Mouse (Mus musculus) heart, embryonic 10.5 days (tissue): ENCODE measurements around the gene Phip. TPM values are rescaled to one million over a fixed set of nuclear protein-coding genes. Genes with fewer than 3 reads are reported as not detected.

Experiments
- DNase-seq: peaks from one replicate; pipeline ENCODE4 v3.0.0-alpha.2; 2017; ENCODE audit warnings: low spot score
- H3K27ac ChIP-seq: fragments of 300-500 bp; sonication (generic); 2 replicates; pipeline ENCODE4 v1.5.1; 2016; ENCODE audit warnings: mild to moderate bottlenecking
- H3K27me3 ChIP-seq: fragments of 300-500 bp; sonication (generic); 2 replicates; pipeline ENCODE4 v1.6.1; 2016; ENCODE audit warnings: mild to moderate bottlenecking; ENCODE audit not compliant: poor library complexity, insufficient read depth, severe bottlenecking
- H3K36me3 ChIP-seq: fragments of 300-500 bp; sonication (generic); 2 replicates; pipeline ENCODE4 v1.6.1; 2016; ENCODE audit warnings: mild to moderate bottlenecking, moderate library complexity
- H3K4me1 ChIP-seq: fragments of 300-500 bp; sonication (generic); 2 replicates; pipeline ENCODE4 v1.6.1; 2016; ENCODE audit warnings: mild to moderate bottlenecking
- H3K4me3 ChIP-seq: fragments of 300-500 bp; sonication (generic); 2 replicates; pipeline ENCODE4 v1.5.1; 2016; ENCODE audit warnings: mild to moderate bottlenecking, moderate library complexity
- H3K9me3 ChIP-seq: fragments of 300-500 bp; sonication (generic); 2 replicates; pipeline ENCODE4 v1.6.1; 2016; ENCODE audit warnings: mild to moderate bottlenecking, moderate library complexity
- WGBS: fragments of 180-500 bp; shearing (Covaris S2); methylation state at CpG from one replicate; pipeline ENCODE4 v1.1.7; 2016; 5-methylcytosine and 5-hydroxymethylcytosine counted together
- polyA plus RNA-seq: library from polyadenylated mRNA; unstranded; fragments of >200 nt; fragmentation: Nextera tagmentation; extraction: Ambion mirVana; gene quantifications from 2 replicates; pipeline ENCODE4 v1.2.1, GENCODE M21; 2016

The Phip gene
- polyA plus RNA-seq, 1 experiment from 2014 or later = 70.3 TPM

DNA sequence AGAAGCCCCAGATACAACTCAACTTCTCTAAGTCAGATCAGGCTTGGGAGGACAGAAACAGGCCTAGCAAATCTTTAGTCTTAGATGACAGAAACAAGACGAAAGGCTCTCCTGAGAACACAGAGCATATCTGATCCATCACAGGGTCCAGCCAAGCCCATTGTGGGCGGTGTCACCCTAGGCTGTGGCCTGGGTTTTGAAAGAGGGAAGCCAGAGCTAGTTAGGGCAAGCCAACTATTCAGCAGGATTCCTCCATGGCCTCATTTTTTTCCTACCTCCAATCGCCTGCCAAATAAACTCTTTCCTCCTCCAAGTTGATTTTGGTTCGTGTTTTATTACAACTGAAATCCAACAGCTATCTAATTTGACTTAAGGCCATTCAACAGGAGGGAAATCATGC, 114.0 kb downstream of the Phip start:
- no peak for DNase-seq
- WGBS = 84% methylated on average over 4 of the region's 4 CpGs

DNA sequence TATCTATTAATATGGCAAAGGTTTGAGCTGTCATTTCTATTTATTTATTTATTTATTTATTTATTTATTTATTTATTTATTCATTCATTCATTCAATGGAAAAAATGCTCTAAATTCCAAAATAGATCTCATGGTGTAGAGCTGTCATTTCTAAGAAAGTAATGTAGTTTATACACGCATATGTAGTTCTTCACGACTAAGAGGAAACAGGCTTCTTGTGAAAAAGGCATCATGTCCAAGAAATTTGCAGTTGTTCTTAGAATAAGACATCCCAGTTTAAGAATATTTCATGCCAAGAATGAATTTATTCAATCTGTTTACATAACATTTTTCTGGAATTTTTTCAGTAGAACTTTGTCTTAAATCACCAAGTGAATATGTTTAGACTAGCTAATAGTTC, 114.5 kb downstream of the Phip start:
- Histone ChIP-seq H3K27me3 (no peaks in the 10 kb centered on the region), H3K4me1 (no peaks in the 10 kb centered on the region), H3K36me3 (no peaks in the 10 kb centered on the region), H3K27ac (no peak overlapping the region), H3K9me3 (no peaks in the 10 kb centered on the region), H3K4me3 (no peak overlapping the region)
- WGBS = 89% methylated on average over 2 of the region's 2 CpGs
- no peak for DNase-seq

More for the DNA sequence above, 114.0 kb downstream of the Phip start:
- no peaks in the 10 kb centered on the region for H3K36me3 ChIP-seq
- H3K27me3 ChIP-seq = no peaks in the 10 kb centered on the region
- H3K9me3 ChIP-seq = no peaks in the 10 kb centered on the region
- no peak overlapping the region for H3K4me3 ChIP-seq
- no peak overlapping the region for H3K27ac ChIP-seq
- H3K4me1 ChIP-seq = no peaks in the 10 kb centered on the region

GRCm38 (mm10) chr9:82856241-82856640, 119.1 kb downstream of the Phip start:
- no peak for DNase-seq
- no peak overlapping the region for H3K27ac ChIP-seq
- H3K27me3 ChIP-seq = no peaks in the 10 kb centered on the region
- H3K4me3 ChIP-seq = no peak overlapping the region
- no peaks in the 10 kb centered on the region for H3K36me3 ChIP-seq
- WGBS = 85% methylated on average over 4 of the region's 4 CpGs
- H3K4me1 ChIP-seq = peaks cover 8% of the 10 kb centered on the region
- H3K9me3 ChIP-seq = no peaks in the 10 kb centered on the region

DNA sequence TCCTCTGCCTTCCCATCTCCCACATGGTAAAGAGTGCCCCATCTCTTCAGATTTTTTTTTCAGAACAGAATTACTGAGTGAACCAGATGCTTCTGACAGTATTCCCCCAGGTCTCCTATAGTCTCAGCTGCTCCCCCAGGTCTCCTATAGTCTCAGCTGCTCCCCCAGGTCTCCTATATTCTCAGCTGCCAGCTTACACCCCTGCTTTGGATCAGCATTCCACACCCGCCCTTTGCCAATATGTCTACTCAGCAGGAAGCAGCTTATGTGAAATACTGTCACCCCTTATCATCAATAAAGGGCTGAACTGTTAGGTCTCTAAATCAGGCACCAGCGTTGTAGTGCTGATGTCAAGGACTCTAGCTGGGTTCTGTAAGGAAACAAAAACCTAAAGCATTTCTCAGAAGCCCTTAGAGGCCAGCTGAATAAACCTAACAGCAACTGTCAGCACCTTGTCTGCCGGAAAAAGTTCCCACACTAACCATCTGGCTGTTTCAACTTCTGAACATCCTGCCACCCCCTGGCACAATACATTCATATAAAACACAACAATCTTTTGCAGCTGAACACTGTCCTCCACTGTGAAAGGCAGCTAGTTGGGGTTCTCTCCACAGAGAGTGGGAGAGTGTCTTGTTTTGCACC, 120.2 kb downstream of the Phip start:
- Histone ChIP-seq H3K27ac (no peak overlapping the region), H3K36me3 (no peaks in the 10 kb centered on the region), H3K4me3 (no peak overlapping the region), H3K9me3 (no peaks in the 10 kb centered on the region), H3K27me3 (no peaks in the 10 kb centered on the region), H3K4me1 (peaks cover 8% of the 10 kb centered on the region)
- no peak for DNase-seq
- 17% methylated on average over 3 of the region's 3 CpGs for WGBS

DNA sequence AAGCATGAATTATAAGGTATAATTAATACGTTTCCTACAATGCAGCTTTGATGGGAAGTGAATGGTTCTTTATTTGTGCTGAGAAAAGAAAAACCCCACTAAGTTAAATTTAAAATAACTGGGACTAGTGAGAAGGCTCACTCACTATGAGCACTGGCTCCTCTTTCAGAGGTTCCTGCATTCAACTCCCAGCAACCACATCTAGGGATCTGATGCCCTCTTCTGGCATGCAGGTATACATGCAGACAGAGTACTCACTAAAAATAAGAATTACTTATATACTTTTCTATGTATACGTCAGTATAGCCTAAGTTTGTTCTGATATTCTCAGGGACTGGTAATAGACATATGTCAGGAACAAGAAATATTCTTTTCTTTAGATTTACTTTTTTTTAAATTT, 121.3 kb downstream of the Phip start:
- Histone ChIP-seq H3K36me3 (no peaks in the 10 kb centered on the region), H3K4me3 (no peak overlapping the region), H3K9me3 (no peaks in the 10 kb centered on the region), H3K4me1 (peaks cover 8% of the 10 kb centered on the region), H3K27ac (no peak overlapping the region), H3K27me3 (no peaks in the 10 kb centered on the region)
- 53% methylated on average over 2 of the region's 2 CpGs for WGBS
- DNase-seq = no peak

GRCm38 (mm10) chr9:82842671-82843070, 132.6 kb downstream of the Phip start:
- Histone ChIP-seq H3K9me3 (no peaks in the 10 kb centered on the region), H3K36me3 (peaks cover 13% of the 10 kb centered on the region; the same call in 1 of the 2 replicates), H3K4me1 (no peaks in the 10 kb centered on the region), H3K27me3 (no peaks in the 10 kb centered on the region), H3K27ac (no peak overlapping the region), H3K4me3 (no peak overlapping the region)
- no peak for DNase-seq
- 91% methylated on average over 4 of the region's 4 CpGs for WGBS

DNA sequence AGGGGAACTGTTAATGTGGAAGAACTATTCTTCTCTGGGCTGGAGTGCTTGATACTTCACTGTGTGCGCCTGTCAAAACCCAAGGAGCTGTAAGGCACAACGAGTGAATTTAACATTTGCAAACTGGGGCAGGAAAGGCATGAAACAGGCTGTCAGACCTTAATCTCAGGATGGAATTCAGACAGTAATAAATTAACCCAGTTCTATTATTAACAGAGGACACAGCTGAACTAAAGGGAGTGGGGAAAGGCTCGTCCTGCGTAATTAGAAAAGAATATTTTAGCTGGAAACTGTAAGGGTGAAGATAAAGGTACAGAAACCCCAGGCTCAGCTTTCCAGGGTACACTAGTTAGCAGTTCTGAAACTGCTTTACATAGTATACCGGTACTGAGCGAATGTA, 139.4 kb downstream of the Phip start:
- Histone ChIP-seq H3K27me3 (no peaks in the 10 kb centered on the region), H3K9me3 (no peaks in the 10 kb centered on the region)

GRCm38 (mm10) chr9:82831891-82832290, 143.4 kb downstream of the Phip start:
- H3K4me3 ChIP-seq = no peak overlapping the region
- DNase-seq = no peak
- H3K4me1 ChIP-seq = peaks cover 4% of the 10 kb centered on the region; the same call in 1 of the 2 replicates
- no peaks in the 10 kb centered on the region for H3K27me3 ChIP-seq
- H3K9me3 ChIP-seq = no peaks in the 10 kb centered on the region
- H3K27ac ChIP-seq = no peak overlapping the region
- no peaks in the 10 kb centered on the region for H3K36me3 ChIP-seq
- WGBS = 60% methylated on average over 4 of the region's 4 CpGs

More for the DNA sequence above, 139.4 kb downstream of the Phip start:
- peaks cover 6% of the 10 kb centered on the region; the same call in 1 of the 2 replicates for H3K36me3 ChIP-seq
- no peak overlapping the region for H3K4me3 ChIP-seq
- no peak overlapping the region for H3K27ac ChIP-seq
- H3K4me1 ChIP-seq = no peaks in the 10 kb centered on the region
- no peak for DNase-seq
- WGBS = 76% methylated on average over 6 of the region's 6 CpGs

DNA sequence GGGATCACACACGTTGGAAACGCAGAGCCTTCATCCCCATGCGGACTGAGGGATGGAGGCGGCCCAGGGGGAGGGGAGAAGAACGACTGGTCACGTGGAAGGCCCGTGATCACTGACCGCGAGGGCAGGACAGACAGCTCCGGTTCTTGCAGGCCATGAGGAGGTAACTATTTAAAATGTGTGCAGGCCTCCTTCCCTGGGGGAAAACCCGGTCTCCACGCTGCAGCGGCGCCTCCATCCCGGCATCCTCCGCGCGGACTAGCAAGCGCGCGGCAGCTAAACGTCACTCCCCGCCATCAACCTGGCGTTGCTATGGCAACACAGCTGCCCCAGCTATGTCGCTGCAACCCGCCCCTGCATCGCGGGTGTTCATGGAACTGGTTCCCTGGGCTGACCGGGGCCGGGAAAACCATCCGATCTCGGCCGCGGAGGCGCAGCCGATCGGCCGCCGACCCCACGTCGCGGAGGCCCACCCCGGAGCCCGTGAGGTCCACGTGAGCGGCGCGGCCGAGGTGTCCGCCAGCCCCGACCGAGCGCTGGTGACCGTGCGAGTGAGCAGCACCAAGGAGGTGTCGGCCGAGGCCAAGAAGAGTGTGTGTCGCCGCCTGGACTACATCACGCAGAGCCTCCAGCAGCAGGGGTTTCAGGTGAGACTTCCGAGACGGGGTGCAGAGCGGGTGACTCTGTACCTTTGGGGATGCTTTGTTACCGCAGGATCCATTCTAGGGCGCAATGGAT, 145.5 kb downstream of the Phip start:
- H3K36me3 ChIP-seq = no peaks in the 10 kb centered on the region
- H3K9me3 ChIP-seq = no peaks in the 10 kb centered on the region
- no peaks in the 10 kb centered on the region for H3K27me3 ChIP-seq
- peak; percentile 96 for DNase-seq
- WGBS = under 1% methylated on average over 65 of the region's 65 CpGs
- H3K27ac ChIP-seq = peak overlapping the region; percentile 93
- H3K4me1 ChIP-seq = peaks cover 4% of the 10 kb centered on the region; the same call in 1 of the 2 replicates
- peak overlapping the region; percentile 82 for H3K4me3 ChIP-seq

GRCm38 (mm10) chr9:82829007-82829689, 146.2 kb downstream of the Phip start, which contains the start of gene Irak1bp1:
TSS of gene Irak1bp1 (plus strand) at chr9:82829540.
- no peaks in the 10 kb centered on the region for H3K27me3 ChIP-seq
- no peak for DNase-seq
- peak within 1 kb of the TSS; percentile 93 for H3K27ac ChIP-seq
- WGBS = 19% methylated on average over 20 of the region's 20 CpGs
- no peaks in the 10 kb centered on the region for H3K36me3 ChIP-seq
- H3K9me3 ChIP-seq = no peaks in the 10 kb centered on the region
- H3K4me1 ChIP-seq = peaks cover 4% of the 10 kb centered on the region; the same call in 1 of the 2 replicates
- peak within 1 kb of the TSS; percentile 82 for H3K4me3 ChIP-seq

DNA sequence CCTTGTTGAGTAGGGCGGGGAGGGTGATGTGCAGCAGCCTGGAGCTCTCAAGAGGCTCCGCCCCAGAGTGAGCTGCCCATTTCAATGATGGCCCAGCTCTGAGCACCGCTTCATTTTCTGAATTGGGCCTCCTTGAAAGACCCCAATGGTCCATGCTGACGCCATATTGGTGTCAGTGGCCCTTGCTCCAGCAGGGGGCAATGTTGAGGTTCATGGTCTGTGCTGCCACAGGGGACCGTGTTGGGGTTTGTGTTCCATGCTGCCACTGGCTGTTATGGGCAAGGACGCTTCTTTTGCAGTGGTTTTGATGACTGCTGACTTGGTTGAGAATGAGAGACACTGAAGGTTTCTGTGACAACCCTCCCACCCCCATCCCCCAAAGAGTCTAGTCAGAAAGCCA, 148.9 kb downstream of the Phip start:
- WGBS = 90% methylated on average over 6 of the region's 6 CpGs
- no peaks in the 10 kb centered on the region for H3K27me3 ChIP-seq
- H3K9me3 ChIP-seq = no peaks in the 10 kb centered on the region
- no peaks in the 10 kb centered on the region for H3K36me3 ChIP-seq
- H3K4me1 ChIP-seq = peaks cover 4% of the 10 kb centered on the region; the same call in 1 of the 2 replicates
- no peak for DNase-seq
- H3K27ac ChIP-seq = no peak overlapping the region
- no peak overlapping the region for H3K4me3 ChIP-seq
